Mouse (Mus musculus) frontal cortex, postnatal 25 days (tissue): Measurements from ENCODE around the gene Atp5b.

Source experiments
- DNase-seq, 2 experiments: peaks; one replicate each; pipeline ENCODE4 v3.0.0; 2022; ENCODE audit warnings: low spot score in 2 of 2

The Atp5b gene

GRCm38 (mm10) chr10:128096693-128097586 lies 13.9 kb downstream of the Atp5b start:
- DNase-seq, result peak; percentile 67

GRCm38 (mm10) chr10:128097587-128097971 lies 14.5 kb downstream of the Atp5b start:
- DNase-seq, result no peak

- no peak for DNase-seq
Measured at GRCm38 (mm10) chr10:128110103-128110761, 27.2 kb downstream of the Atp5b start.

- no peak for DNase-seq
Measured at GRCm38 (mm10) chr10:128111227-128111626, 28.2 kb downstream of the Atp5b start.

GRCm38 (mm10) chr10:128123833-128124232 lies 40.8 kb downstream of the Atp5b start:
- no peak for DNase-seq

- no peak for DNase-seq
Measured at GRCm38 (mm10) chr10:128124831-128125230, 41.8 kb downstream of the Atp5b start.

GRCm38 (mm10) chr10:128125951-128126350 lies 42.9 kb downstream of the Atp5b start:
- no peak for DNase-seq

GRCm38 (mm10) chr10:128127497-128127896 lies 44.4 kb downstream of the Atp5b start:
- DNase-seq, result no peak

- no peak for DNase-seq
Measured at GRCm38 (mm10) chr10:128128143-128128542, 45.1 kb downstream of the Atp5b start.

GRCm38 (mm10) chr10:128131297-128131696 lies 48.2 kb downstream of the Atp5b start:
- DNase-seq, result no peak

- DNase-seq, result no peak
Measured at GRCm38 (mm10) chr10:128131812-128132211, 48.7 kb downstream of the Atp5b start.

- peak in 1 of 2 experiments; percentile 34 for DNase-seq
Measured at GRCm38 (mm10) chr10:128133650-128134332, 50.7 kb downstream of the Atp5b start.

- no peak for DNase-seq
Measured at GRCm38 (mm10) chr10:128135374-128135773, 52.3 kb downstream of the Atp5b start.
